Mouse (Mus musculus): ENCODE measurements around the gene Pip5k1b. TPM values are rescaled to one million over a fixed set of nuclear protein-coding genes. Genes with fewer than 3 reads are reported as not detected.
A peak's percentile ranks its signal among the peaks of the same experiment; 100 is the strongest.

Gene Pip5k1b
- total RNA-seq, 1 experiment from 2014 or later = 6.9 TPM

DNA sequence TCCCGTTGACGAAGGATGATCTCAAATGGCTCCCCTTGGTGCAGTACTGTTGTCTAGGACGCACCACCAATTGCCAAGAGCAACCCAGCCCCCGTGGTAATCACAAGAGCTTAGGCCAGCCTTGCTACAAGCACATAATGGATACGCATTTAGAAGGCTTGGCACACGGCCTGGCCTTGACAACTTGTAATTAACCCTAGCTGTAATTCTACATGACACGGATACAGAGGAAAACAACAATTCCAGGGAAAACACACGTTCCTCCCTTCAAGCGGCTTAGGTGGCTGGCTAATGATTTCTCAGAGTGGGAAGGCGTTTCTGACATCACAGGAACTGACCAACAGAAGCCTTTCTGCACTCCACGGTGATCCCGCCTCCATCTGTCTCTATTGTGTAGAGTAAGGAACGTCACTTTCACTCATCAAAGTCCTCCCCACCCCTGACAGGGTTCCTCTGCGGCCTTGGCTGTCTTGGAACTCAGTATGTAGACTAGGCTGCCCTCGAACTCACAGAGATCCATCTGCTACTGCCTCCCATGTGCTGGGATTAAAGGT, 238.6 kb downstream of the Pip5k1b start:
- no peak for ATAC-seq (replicated peaks; ENCODE audit: low read depth, poor library complexity, severe bottlenecking)

DNA sequence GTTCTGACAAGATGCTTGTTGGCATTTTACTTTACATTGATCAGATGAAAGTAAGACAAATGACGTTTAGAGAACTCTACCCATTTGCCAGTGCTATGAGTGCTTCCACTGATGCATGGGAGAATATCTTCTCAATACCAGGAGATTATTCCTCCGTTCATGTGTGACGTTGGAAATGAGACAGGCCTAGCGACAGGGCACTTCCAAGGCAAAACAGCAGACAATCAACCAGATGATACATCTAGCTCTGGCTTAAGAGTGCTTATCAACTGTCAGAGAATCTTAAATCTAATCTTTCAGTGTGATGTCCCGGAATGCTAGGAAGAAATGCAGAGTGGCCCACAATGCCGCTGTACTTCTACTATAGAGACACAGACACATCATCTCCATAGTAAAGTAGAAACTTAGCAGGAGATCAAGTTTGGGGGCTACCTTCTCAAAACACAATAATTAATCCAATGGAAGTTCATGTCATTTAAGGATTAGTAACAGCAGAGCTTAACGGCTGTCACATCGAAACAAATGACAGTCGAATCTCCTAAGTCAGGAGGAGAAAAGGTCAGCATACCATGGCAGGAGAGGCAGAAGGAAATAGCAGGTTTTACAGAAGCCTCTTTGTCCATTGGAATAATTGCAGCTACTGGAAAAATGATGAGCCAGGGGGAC, 239.5 kb downstream of the Pip5k1b start:
- ATAC-seq (replicated peaks; ENCODE audit: low read depth, poor library complexity, severe bottlenecking) = no peak

DNA sequence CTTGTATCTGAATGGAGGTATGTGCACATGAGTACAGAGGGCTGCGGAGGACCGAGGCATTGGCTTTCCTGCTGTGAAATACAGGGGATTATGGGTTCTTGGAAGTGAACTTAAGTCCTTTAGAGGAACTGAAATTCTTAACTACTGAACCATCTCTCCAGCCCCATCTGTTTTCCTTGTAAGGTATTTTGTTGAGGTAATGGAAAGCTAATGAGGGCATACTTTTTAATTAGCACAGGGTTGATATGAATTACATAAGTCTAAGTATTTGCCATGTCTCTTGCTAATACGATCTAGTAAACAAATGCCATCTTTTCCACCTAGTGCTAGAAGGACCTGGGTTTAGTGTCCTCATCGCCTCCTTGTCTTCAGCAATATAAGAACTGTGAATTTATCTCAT, 240.4 kb downstream of the Pip5k1b start:
- no peak for ATAC-seq (replicated peaks; ENCODE audit: low read depth, poor library complexity, severe bottlenecking)

DNA sequence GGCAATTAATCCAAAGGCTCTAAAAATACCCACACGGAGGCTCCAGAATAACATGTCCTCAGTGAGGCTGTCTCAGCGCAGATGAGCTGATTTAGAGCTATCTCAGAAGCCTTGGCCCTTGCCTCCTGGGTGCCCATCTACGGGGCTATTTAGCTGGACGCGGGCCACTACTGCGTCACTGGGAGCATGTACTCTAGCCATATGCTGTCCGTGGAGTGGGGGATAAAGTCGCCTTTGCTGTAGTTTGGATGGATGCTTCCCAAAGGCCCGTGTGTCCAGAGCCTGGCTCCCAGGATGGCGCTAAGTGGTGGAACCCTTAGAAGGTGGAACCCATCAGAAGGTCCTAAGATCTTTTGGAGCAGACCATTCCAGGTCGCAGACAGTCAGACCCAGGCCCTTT, 241.0 kb downstream of the Pip5k1b start:
- ATAC-seq (replicated peaks; ENCODE audit: low read depth, poor library complexity, severe bottlenecking) = no peak

DNA sequence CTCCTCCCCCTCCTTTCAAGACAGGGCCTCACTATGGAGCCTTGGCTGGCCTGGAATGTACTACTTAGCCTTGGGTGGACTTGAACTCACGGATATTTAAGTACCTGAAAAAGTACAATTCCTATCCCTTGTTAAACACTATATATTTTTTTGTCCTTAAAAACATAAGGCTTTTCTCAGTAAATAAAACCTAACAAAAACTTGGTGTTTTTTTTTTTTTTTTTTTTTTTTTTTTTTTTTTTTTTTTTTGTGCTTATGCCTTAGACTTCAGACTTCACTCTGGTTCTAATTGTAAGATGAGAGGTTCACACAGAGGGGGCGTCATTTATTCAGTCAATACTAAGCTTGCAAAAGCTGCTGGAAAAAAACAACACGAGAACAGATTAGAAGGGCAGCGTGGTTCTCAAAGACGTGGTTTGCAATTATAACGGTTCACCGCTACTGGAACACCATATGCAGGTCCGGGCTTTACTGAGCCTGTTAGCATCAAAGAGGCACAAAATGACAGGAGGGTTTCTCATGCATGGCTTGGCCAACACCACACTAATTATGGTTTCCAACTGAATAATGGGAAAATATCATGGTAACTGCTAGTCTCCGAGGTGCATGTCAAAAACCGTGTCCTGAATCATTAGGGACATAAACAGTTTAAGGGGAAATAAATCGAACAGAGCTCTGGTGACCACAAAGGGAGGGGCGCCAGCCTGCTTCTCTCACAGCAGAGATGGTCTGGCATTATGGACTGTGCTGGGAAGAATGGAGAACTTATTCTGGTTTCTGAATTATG, 242.9 kb downstream of the Pip5k1b start:
- no peak for ATAC-seq (replicated peaks; ENCODE audit: low read depth, poor library complexity, severe bottlenecking)

DNA sequence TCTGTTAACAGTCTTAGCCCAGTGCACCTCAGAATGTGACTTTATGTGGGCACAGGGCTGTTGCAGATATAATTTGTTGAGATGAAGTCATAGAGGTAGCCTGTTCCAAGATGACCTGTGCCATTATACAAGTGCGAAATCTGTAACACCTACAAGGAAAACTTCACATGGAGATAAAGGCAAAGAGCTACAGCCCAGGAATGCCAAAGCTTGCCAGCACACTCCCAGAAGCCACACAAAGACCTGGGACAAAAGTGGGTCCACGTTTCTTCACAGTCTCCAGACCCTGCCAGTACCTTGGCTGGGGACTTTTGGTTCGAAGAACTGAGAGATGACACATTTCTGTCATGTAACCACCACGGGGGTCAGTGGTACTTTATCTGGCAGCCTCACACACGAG, 243.6 kb downstream of the Pip5k1b start:
- no peak for ATAC-seq (replicated peaks; ENCODE audit: low read depth, poor library complexity, severe bottlenecking)

DNA sequence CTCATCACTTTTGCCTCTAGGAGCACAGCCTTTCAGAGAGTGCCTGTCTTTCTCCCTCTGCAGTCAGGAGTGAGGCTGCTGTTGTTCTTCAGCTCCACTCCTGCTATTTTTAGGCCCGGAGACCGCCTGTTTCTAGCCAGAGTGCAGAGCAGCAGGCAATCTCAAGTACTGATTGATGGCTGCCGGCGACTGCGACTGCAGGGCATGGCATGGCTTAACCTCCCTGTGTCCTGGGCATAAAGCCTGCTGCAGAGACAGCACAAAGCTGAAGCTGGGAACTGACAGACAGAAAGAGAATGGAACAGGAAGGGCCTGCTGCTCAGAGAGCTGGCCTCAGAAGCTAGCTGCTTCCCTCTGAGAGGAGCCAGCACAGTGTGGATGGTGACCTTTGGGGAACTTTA, 247.4 kb downstream of the Pip5k1b start:
- ATAC-seq (replicated peaks; ENCODE audit: low read depth, poor library complexity, severe bottlenecking) = 0 out of 2 replicates have a peak, but pooled peaks have one; percentile 5

DNA sequence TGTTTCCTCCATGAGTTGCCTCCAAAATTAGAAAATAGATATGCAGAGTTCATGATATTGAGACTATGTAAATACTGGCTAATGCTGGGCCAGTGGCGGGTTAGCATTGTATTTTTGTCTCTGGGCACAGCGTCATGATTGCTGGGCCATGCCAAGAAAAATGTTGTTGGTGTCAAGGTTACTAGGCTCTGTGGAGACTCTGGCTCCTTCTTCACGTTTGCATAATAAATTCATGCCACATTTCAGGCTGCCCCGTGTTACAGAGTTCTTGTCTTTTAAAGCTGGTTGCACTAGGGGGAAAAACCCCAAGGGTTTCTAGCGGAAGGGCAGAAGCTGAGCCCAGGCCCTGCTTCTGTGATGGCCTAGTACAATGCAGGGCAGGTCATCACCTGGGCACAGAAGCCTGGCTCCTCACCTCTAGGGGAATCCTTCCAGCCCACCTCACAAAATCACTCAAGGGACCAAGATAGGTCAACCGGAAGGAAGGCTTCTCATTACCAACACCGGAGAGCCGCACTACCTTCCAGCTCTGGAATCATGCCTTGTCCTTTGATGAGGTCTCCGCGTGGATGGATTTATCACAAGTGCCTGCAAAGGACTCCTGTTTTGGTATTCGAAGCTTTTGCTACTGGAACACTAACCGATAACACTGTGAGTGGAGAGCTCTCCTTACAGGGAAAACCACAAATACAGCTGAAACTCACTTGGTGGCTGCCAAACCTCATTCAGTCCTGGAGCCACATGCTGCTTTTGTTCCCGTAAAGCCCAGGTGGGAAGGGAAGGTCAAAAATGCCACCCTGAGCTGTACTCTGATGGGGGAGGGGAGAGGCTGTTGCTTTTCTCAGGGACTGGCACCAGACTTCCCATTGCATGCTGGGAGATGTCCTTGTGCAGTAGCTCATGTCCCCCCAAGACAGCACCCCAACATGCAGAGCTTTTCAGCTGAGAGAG, 248.1 kb downstream of the Pip5k1b start:
- ATAC-seq (replicated peaks; ENCODE audit: low read depth, poor library complexity, severe bottlenecking) = no peak; the same call in 1 of the 2 replicates

DNA sequence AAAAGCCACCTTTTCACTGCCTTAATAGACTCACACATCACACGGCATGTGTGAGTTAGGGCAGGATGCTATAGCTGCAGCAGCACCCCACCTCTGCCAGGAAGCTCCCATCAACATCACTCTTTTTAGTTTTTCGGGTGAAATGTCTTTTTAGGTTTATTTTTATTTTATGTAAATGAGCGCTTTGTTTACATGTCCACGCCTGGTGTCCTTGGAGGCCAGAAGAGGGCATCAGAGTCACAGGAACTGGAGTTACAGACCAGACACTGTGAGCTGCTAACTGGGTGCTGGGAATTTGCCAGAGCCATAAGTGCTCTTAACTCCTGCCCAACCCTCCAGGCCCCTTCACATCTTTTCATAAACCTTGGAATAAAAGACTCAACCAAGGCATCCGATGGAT, 249.3 kb downstream of the Pip5k1b start:
- ATAC-seq (replicated peaks; ENCODE audit: low read depth, poor library complexity, severe bottlenecking) = no peak

DNA sequence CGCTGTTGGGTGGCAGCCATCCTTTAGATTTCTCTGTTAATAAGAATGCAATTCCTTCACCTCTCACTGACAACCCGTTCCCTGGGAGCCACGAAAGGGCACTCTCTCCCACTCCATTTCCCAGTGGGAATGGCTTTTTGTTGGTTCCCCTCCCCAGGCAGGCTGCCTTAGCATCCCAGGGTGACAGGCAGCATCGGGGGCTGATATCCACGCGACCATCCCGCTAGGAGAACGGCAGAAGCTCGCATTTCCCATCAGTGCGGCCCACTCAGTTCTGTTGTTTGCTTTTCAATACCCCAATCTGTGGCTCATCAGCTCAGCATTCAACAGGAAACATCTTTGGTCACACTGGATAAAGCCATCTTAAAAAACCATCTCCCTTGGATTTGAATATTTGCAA, 253.5 kb downstream of the Pip5k1b start:
- no peak for ATAC-seq (replicated peaks; ENCODE audit: low read depth, poor library complexity, severe bottlenecking)

DNA sequence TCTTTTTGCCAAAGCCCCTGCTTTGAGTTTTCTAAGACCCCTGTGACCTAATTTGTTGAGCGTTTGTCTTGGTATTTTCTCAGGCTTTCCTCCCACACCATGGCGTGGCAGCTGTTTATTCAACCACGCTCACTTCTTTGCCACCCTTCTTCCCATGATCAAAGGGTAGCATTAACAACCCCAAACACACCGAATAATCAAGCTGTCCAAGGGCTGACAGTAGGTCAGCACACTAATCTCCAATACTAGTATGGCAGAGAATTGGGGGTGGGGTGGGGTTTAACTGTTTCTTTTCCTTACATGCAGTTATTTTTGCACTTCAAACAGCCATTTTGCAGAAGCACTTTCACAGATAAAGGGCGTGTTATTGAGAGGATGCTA, 253.9 kb downstream of the Pip5k1b start:
- ATAC-seq (replicated peaks; ENCODE audit: low read depth, poor library complexity, severe bottlenecking) = no peak

DNA sequence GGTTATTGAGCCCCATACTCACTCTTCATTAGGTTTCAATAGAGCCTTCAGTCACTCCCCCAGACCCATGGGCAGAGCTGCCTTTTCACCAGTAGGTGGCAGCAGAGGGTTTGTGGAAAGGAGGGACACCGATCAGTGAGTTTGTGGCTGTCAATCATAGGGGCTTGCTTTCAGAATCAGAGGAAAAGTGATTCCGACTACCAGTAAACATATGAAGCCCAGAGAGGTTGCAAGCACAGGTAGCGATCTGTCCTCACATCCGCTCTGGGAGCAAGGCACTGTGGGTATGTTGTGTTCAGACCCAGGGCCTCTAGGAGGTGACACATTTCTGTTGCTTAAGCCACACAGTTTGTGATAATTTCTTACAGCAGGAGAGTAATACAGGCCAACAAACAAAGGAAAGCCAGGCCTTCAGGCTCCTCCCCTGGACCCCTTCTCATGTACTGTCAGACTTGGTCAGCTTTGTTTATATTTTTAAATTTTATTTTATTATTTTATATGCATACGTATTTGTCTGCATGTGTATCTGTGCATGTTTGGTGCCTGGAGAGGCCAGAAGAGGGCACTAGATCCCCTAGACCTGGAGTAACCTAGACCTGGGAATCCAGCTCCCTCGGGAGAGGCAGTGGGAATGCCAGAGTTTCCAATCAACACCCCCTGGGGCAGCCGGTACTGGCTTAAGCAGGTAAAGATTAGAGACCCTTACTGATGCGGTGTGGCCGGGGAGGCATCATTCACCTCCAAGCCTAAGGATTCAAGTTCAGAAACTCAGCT, 254.5 kb downstream of the Pip5k1b start:
- peak; percentile 95 for ATAC-seq (replicated peaks; ENCODE audit: low read depth, poor library complexity, severe bottlenecking)

DNA sequence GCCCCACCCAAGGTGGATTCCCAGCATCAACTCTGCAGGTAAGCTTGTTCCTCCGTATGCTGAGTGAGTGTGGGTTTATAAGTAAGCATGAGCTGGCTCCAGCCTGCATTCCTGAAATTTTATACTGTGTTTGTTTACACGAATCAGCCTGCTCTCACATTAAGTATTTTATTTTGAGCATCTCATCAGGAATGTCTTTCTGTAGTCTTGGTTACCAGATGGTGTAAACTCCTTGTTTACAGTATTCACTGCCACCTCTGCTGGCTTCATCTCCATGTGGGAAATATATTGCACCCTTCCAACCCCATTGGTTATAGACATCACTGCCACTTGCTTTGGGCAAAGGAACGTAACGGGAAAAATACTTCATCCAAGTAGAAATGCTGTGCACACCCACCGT, 262.1 kb downstream of the Pip5k1b start:
- no peak for ATAC-seq (replicated peaks; ENCODE audit: low read depth, poor library complexity, severe bottlenecking)

DNA sequence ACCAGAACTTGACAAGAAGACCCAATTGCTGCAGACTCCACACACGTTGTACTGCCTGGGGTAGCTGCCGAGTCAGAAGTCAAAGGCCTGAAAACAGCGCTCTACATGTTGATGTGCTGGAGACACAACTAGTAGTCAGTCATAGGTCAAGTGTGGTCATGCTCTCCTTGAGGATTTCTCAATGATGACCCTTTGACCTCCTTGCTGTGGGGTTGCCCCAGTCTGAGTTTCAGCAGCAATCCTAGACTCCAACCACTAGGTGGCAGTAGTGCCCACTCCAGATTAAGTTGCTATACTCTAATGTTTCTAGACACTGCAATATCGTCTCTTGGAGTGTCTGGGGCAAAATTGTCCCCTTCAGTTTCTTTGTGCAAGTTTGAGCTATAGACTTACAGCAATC, 271.5 kb downstream of the Pip5k1b start:
- ATAC-seq (replicated peaks; ENCODE audit: low read depth, poor library complexity, severe bottlenecking) = peak; percentile 30; the same call in 1 of the 2 replicates

DNA sequence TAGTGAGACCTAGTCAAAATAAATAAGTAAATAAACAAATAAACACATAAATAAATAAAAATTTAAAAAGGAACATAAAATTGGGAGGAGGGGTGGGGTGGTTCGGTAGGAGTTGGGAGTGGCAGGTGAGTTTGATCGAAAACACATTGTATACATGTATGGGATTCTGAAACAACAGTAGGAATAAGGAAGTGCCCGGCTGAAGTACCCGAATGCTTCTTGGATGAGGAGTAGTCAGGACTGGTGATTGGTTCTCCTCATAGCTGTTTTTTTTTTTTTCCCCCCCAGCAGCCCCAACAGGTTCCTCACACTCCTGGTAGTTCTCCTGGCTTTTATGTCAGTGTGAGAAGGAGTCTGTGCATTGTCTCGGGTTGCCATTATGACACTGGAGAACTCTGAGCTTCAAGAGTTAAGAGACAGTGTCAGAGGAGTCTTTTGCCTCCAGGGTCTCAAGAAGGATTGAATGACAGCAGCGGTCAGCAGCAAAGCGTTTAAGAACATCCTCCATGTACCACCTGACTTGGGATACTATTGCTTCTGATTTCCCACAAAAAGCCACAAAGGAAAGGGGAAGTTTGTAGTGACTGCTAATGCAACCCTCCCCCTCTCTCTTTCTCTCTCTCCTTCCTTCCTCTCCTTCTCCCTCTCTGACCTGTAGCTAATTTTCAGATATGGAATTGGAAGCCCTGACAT, 274.2 kb downstream of the Pip5k1b start:
- ATAC-seq (replicated peaks; ENCODE audit: low read depth, poor library complexity, severe bottlenecking) = peak; percentile 6; the same call in 1 of the 2 replicates

DNA sequence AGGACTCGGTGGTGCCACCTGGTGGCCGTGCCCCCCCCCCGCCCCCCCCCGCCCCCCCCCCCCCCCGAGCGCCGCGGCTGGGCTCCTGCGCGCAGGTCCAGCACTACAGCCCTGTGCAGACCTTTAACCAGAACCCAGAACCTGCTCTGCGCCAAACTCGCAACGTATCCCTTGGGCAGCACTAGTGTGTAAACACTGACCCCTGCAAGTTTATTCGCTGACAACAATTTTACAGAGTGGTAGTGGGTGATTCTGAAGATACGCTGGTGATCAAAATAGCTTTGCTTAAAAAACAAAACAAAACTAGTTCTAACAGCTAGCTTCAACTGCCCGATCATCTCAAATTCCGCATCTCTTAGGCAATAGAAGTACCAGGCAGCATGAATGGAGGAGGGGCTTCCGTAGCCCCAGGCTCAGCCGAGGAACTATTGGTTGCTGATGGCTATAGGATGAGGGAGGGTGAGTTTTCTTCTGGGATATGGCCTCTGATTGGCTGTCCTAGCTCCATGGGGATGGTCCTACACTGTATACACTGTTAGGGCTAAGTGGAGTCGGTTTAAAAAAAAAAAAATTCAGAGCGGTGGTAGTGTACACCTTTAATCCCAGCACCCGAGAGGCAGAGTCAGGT, 275.0 kb downstream of the Pip5k1b start, which contains the start of gene Fxn:
Gene Fxn (minus strand): TSS at position 5 of the 628 bp plus-strand sequence.
- peak; percentile 73 for ATAC-seq (replicated peaks; ENCODE audit: low read depth, poor library complexity, severe bottlenecking)

DNA sequence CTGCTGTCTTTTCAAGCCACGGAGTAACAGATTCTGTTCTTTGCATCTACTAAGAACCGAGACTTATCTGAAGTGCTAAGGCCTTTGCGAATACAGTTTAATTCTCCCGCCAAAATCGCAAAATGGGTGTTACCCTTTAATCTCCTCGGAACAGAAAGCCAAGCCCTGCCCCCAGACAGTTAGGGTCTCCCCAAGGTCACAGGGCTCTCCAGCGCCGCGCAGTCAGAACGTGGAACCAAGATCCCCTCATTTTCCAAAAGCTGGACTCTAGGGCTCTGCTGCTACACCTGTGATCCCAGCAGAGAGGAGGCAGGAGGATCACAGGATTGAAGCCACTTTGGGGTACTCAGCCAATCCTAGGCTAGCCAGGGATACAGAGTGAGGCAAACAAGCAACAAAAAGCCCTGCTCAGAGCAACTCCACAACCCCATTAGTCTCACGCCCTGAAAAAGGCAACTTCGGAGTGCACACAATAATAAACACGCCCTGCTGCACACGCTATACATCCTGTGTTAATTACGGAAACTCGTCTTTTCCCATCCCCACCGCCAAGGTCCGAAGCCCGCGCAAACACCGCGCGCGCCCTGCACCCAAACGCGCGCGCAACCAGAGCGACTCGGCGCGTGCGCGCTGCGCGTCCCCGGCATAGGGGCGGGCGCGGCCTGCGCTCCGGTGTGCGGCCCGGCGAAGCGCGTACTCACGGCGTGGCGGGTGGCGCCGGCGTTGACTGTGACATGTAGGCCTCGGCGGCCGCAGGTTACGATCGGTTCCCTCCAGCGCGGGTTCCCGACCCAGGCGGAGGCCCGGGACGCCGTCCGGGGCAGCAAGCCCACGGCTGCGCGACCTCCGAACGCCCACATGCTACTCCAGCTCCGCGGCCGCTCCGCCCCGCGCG, 275.7 kb downstream of the Pip5k1b start:
- ATAC-seq (replicated peaks; ENCODE audit: low read depth, poor library complexity, severe bottlenecking) = peak; percentile 48
